Mouse (Mus musculus): ENCODE measurements around the gene Rcbtb2.
A peak's percentile ranks its signal among the peaks of the same experiment; 100 is the strongest.
"Not testable (repeated sequence)": the region's sequence is repeated elsewhere in the genome, so short reads cannot be mapped to it uniquely, and the experiment has no call there.

Gene Rcbtb2

DNA sequence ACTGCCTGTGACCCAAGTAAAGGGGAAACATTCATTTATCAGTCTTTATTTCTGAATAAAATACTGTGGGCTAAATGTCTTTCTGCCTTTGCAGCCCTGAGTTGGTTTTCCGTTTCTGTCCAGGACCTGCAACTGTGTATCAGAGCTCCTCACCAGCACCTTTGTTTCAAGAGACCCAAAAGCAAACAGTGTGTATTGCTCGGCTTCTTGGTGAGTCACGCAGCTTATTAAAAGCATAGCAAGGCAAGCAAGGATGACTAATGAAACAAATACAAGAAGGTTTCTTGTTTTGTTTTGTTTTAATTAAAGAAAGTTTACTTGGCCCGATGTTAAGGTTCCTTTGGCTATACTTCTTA lies at the start of gene Rcbtb2:
Rcbtb2 (plus strand) TSS at position 115 of the 356 bp plus-strand sequence.
- no peak for DNase-seq (ENCODE audit: low spot score in 2 of 2)

DNA sequence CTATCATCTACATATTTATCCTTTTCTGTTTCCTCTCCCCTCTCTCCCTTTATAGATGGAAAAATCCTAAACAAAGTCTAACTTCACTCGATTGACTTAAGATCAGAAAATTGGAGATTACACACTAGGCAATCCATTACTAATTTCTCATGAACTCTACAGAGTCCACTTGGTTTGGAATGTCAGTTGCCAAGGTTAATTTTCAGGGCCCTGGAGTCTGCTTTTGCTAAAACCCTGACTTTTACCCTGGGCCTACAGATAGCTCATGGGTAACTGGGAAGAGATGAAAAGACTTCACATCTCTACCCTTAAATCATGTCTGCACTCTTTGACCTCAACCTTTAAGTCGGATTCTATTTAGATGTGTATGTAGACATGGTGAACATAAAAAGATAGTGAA lies 39.3 kb upstream of the Rcbtb2 start:
- DNase-seq (ENCODE audit: low spot score in 2 of 2), result no peak

DNA sequence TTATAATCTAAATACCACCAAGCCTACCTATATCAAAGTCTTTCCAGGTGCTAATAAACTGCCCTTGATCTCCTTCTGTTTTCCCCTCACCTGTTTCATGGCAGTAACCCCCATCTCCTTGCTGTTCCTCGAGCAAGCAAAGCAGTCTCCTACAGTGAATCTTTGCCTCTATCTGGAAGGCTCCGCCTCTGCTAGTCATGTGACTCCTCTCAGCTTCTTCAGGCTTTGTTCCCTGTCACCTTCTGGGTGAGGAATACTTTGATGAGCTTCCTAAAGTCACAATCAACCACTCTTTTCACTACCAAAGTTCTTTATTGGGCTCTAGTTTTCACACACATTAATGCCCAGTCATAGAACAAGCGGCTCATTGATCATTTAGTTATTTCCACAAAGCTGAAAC lies 36.4 kb upstream of the Rcbtb2 start:
- no peak for DNase-seq (ENCODE audit: low spot score in 2 of 2)

DNA sequence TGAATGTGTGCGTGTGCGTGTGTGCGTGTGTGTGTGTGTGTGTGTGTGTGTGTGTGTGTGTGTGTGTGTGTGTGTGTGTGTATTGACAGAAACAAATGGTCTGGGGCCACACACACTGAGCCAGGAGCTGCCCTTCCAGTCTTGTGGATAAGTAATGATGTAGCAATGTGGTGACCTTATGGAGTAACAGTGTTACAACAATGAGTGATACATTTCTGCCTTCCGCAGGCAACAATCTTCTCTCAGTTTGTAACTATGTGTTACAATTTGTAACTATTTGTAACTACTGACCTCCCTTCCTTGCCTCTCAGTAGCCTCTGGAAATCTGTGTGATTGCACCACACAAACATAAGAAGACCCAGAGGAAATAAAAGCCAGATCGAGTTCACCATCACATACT lies 35.6 kb upstream of the Rcbtb2 start:
- DNase-seq (ENCODE audit: low spot score in 2 of 2), result no peak

DNA sequence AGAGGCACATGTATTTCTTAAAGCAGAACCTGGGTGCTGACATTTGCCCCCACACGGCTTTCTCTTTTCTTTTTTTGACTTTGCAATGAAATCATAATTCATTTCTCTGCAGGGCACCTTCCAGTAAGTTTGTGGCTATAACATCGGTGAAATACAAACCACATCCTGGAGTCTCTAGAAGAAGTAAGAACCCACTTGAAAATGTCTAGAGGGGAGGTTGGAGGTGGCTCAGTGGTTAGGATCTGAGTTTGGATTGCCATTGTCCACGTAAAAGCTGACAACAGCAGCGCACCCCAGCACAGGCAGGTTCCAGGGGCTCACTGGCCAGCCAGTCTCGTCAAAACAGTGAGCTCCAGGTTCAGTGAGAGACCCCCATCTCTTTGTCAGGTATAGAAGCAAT lies 35.1 kb upstream of the Rcbtb2 start:
- peak in 1 of 2 experiments; percentile 28 for DNase-seq (ENCODE audit: low spot score in 2 of 2)

DNA sequence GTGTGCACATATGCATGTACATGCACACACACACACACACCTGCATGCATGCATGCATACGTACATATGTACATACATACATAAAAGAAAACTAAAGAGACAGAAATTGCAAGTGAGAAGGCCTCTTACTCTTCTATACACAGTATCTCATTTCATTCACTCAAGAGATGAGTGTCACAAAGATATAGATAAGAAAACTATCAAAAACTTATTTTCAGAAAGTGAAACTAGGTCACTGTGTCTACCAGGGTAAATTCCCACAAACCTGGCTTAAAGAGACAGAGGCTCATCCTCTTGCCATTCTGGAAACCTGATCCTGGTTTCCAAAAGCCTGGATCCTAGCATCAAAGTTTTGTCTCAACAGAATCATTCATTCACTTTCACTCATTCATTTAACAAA lies 34.6 kb upstream of the Rcbtb2 start:
- no peak for DNase-seq (ENCODE audit: low spot score in 2 of 2)

DNA sequence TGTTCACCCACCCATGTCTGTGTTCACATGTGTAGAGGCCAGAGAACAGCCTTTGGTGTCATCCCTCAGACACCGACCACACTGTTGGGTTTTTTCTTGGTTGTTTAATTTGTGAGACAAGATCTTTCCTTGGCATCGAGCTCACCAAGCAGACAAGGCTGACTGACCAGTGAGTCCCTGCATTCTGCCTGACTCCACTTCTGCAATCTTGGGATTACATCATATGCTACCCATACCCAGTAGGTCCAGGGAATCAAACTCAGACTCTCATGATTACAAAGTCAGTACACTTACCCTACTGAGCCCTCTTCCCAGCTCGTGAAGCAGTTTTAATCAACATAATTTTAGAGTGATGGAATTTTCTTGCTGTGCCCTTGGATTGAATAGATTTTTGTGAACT lies 30.0 kb upstream of the Rcbtb2 start:
- DNase-seq (ENCODE audit: low spot score in 2 of 2), result no peak

DNA sequence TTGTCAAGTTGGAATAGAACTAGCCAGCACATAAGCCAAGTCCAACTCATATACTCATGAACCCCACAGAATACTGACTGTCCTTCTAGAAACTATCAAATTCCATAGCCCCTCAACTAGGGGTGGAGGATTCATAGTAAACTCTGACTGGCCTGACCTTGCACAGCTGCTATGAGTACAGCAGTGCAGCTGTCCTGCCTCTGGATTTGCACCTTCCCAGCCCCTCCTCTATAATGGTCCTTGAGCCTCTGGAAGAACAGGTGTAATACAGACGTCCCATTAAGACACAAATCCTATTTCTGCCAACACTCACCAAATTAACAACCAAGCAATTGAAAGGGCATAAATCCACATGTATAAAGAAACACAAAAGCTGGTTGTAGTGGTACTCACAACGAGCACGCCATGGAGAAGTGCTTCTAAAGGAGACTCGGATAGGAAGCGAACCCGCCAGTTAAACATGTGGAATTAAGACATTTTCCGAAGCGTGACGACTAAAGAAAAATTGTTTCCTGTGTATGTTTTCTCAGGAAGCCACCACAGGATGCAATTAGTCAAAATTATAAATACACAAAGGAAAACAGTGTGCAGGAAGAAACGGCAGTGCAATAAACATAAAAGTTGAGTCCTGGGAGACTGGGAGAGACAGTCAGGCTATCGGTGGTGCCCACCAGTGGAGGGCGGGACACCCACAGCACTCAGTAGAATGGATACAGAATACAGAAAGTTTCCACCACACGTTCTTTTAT lies 27.9 kb upstream of the Rcbtb2 start:
- DNase-seq (ENCODE audit: low spot score in 2 of 2), result no peak

DNA sequence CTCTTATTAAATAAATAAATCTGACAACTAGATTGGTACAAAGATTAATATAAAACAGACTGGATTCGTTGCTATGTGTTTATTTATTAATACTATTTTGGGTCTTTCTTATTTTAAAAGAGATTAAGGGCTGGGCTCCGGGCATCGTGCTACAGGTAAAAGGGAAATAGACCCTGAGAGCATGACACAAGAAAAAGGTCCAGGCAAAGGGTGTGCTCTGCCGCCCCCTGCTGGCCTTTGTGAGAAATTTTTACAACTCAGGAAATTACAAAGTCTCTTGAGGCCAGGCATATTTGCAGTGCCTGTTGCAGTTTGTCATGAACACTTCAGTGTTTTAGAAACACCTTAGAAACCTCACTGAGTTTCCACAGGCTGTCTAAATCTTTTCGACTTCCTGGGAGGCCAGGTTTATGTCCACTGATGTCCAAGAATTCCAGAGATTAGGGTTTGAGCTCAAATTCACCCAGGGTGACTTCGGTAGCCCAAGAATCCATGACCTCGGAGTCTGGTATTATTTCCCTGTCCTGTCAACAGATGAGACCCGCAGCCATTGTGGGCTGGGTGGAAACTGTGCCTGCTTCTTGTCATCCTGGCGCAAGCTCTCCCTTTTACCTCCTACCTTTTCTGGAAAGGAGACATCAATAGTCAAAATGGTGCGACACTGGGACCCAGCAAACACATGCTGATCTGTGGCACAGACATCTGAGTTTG lies 24.0 kb upstream of the Rcbtb2 start:
- DNase-seq (ENCODE audit: low spot score in 2 of 2), result peak in 1 of 2 experiments; percentile 68

DNA sequence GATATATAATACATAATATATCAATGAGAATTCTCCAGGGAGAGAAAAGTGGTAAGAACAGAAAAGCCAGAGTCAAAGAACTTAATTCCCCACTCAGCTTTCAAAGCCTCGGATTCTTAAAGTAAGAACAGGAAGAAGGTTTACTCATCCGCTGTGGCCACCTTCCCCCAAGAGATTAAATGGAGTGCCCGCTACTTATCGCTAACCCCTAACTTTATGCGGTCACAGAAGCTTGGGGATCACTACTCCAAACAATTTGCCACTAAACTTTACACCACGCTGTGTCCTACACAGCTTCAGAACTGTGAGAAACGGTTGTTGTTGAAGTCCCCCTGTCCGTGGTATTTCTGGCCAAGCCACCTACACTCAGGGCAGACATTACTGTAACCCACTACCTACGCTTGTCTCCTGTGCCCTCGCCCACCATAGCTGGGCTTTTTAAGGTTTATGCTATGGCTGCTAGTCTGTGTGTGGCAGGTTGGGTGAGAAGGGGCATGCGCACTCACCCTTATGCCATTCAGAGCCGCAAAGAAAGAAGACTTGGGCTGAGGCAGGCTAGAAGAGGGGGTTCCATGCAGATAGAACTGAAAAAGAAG lies 20.5 kb upstream of the Rcbtb2 start:
- no peak for DNase-seq (ENCODE audit: low spot score in 2 of 2)

DNA sequence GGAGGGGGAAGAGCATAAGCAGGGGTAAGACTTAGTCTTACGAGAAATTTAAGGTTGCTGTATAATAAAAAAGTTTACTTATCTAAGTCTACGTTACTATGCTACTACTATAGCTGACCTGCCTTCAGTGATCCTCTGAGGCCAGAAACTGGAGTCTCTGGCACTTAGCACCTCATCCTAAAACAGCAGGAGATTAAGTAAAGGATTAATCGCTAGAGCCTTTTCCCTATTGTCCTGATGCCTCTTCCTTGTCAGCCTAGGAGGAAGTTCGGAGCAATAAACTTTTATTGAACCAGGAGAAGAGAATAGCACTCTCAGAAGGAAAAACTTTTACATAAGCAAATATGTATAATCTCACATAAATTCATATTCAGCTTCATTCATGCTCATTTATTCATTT lies 19.9 kb upstream of the Rcbtb2 start:
- not testable (repeated sequence) for DNase-seq (ENCODE audit: low spot score in 2 of 2)

DNA sequence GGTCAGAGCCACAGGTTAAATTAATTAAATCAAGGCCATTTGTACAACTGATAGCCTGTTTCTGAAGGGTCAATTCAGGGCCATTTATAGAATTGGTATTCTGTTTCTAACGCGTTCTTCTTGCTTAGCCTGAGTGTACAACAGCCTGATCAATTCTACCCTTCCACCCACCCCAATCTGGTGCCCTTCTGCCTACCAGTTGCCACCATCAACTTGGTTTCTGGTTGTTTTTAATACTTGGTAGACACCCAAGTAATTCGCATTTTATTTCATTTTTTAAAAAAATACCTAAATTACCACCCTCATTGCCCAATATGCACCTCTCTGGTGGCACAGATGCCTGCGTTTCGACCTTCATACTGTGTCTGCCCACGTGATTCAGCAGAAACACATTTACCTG lies 17.9 kb upstream of the Rcbtb2 start:
- DNase-seq (ENCODE audit: low spot score in 2 of 2), result no peak

DNA sequence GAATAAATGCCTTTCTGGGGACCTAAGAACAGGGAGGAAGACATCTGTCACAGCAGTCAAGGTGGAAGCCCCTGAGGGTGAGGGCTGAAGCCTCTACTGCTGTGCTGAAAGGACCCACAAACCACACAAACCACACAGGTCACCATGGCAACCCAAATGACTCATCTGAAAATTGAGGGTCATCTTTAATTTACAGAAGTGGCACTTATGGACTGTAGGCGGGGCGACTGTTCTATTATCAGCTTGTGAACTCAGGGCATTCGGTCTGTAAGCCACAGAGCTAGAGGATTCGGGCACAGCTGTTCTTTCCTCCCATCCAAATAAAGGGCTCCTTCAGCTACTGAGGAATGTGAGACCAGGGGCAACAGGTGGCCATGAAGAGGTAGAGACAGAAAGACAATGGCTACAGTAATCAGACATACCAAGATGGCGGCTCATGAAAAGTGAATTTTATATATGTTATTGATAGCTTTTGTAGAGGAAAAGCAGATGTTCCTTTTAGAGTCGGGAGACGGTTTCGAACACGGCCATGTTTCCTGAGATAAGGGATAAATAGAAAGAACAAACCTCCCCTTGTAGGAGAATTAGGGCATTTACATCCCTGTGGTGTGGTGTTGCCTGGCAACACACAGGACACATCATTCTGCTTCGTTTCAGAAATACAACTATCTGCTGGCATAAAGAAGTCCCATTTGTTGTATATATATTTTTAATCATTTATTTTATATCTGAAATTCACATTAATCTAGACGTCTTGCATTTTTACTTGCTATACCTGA lies 17.2 kb upstream of the Rcbtb2 start:
- DNase-seq (ENCODE audit: low spot score in 2 of 2), result peak in 1 of 2 experiments; percentile 46

DNA sequence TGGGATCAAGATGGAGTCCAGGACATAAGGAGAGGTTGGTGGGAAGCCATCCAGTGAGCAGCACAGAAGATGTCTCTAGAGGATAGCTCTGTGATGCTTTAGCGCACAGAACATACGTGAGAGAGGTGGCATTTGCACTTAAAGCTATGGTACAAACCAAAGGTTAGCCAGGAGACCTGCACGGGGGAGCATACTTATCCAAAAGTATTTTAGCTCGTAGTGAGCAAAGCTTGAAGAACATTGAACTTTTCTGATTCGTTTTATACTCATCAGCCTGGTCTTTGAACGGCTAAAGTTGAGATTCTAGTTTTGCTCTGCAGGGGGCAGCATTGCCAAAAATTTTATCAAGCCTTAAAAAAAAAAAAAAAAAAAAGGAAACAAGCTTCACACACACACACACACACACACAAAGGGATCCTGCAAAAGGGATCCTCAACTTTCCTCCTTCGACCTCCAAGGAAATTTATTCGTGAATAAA lies 16.6 kb upstream of the Rcbtb2 start:
- peak; percentile 45 to 71 for DNase-seq (ENCODE audit: low spot score in 2 of 2)

DNA sequence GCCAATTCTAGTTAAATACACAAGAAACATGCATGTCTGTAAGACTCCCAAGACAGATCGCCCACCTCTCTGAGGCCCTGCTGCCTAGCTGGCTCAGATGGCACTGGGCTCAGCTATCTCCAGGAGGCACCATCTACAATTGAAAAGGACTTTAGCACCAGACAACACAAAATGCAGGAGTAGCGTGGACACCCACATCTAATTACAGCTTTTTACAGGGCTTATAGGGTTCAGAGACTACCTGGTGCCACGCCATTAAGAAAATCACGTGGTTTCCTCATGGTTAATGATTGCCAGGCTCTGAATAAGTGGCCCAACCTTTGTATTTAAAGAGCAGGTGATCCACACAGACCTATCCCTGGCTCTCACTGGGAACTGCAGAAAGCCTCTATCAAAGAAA lies 15.9 kb upstream of the Rcbtb2 start:
- DNase-seq (ENCODE audit: low spot score in 2 of 2), result no peak

DNA sequence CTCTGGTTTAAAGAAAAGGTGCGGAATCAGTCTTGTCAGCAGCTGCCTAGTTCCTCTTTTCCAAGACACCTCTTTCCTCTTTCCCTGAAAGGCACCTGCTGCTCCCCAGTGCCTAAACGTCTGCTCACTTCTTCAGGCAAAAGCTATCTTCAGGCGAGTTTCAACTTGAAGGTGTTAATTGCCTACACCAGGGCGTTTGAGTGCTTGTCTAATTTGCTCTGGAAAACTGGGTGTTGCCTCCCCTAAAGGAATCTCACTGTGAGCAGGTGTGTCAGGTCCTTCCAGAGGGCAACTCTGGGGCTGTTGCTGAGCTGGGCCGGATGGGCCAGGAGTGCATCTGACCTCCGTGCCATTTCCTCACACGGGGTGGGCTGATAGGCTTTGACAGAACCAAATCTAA lies 15.5 kb upstream of the Rcbtb2 start:
- DNase-seq (ENCODE audit: low spot score in 2 of 2), result no peak

DNA sequence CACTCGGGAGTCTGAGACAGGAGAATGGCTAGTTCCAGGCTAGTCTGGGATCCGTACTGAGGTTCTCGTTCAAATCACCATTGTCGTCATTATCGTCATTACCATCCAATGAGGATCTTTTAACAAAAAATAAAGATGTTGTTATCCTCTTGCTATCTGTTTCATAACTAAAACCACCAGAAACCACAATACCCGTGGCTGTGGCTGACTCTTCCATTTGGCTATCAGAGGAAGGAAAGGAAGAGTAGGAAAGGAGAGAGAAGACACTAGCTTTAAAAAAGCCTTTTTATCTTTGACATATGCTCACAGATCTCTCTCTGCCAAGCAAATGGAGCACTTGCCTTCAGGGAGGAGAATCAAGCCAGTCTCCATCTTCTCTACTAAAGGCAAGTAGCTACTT lies 14.9 kb upstream of the Rcbtb2 start:
- no peak for DNase-seq (ENCODE audit: low spot score in 2 of 2)

DNA sequence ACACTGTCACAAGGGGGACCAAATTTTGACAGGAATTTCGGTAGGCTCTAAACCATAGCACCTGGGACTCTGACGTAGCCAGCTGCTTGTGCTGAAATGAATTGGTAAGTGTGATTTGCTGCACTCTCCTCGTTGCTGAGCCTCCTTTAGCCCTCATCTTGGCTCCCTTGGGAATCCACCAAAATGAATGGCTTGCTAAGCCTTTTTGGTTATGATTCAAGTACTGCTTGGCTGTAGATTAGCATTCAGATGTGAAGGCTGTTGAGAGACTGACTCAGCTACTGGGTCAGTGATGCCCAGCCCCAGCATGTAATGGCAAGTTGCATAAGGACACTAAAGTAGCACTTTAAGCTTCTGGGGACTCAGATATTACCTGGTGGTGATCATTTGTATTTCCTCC lies 12.2 kb upstream of the Rcbtb2 start:
- no peak for DNase-seq (ENCODE audit: low spot score in 2 of 2)

DNA sequence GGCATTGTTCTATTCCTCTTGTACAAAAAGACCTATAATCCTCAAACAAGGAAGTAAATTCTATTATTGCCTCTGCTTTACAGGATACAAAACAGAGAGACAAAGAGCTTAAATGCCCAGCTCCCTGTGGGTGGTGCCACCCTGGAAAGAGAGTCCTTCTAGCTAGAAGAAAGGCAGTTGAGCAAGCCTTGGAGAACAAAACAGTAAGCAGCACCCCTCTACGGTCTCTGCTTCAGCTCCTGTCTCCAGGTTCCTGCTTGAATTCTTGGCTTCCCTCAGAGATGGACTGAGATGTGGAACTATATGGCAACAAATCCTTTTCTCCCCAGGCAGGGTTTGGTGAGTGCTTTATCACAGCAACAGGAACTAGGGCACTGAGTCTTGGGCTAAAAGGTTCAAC lies 11.7 kb upstream of the Rcbtb2 start:
- no peak for DNase-seq (ENCODE audit: low spot score in 2 of 2)

DNA sequence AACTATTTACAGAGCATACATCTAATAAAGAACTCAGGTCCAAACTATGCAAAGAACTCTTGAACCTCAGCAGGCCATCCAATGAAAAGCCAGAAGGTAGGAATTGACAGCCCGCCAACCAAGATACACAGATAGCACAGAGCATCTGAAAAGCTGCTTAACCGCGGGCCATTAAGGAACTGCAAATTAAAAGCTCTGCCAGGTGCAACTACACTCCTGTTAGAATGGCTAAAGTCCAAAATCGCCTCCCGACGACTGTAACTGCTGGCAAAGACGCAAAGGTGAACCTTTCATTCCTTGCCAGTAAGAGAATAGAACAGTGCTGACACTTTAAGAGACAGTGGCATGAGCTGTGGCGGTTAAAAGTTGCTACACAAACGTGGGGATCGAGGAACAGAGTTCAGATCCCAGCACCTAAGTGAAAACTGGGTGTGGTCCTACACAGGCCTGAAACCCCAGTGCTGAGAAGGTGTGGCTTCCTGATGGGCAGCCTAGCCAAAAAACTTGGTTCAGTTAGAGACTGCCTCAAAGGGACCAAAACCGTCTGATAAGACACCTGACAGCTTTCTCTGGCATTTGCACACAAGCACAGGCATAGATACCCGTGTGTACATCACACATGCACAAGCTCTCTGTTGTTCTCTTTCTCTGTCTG lies 10.5 kb upstream of the Rcbtb2 start:
- DNase-seq (ENCODE audit: low spot score in 2 of 2), result peak in 1 of 2 experiments; percentile 59

DNA sequence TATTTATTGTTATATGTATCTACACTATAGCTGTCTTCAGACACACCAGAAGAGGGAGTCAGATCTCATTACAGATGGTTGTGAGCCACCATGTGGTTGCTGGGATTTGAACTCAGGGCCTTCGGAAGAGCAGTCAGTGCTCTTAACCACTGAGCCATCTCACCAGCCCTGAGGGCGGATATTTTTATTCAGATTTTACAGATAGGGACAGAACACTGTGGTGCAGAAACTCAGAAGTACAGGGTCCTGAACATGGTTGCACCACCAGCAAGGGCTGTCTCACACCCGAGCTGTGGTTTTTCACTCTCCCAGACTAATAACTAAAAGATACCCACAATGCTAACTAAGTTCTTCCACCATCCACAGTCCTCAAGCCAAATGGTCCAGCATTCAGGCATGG lies 7.9 kb upstream of the Rcbtb2 start:
- not testable (repeated sequence) for DNase-seq (ENCODE audit: low spot score in 2 of 2)

DNA sequence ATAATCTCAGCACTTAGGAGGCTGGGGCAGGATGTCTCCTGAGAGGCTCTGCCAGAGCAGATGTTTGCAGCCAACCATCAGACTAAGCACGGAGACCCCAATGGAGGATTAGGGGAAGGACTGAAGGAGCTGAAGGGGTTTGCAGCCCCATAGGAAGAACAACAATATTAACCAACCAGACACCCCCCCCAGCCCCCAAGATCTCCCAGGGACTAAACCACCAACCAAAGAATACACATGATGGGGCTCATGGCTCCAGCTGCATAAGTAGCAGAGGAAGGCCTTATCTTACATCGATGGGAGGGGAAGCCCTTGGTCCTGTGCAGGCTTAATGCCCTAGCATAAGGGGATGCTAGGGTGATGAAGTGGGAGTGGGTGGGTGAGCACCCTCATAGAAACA lies 6.5 kb upstream of the Rcbtb2 start:
- peak; percentile 62 to 66 for DNase-seq (ENCODE audit: low spot score in 2 of 2)

Data from thymus, postnatal 10 days (tissue).